Mouse (Mus musculus): ENCODE data around the gene Gja10. TPM values are rescaled to one million over a fixed set of nuclear protein-coding genes. Genes with fewer than 3 reads are reported as not detected.
A peak's percentile ranks its signal among the peaks of the same experiment; 100 is the strongest.

Gene Gja10
- polyA plus RNA-seq (2015; fragmentation: Nextera tagmentation; extraction: Ambion mirVana), result not detected in 2 replicates

DNA sequence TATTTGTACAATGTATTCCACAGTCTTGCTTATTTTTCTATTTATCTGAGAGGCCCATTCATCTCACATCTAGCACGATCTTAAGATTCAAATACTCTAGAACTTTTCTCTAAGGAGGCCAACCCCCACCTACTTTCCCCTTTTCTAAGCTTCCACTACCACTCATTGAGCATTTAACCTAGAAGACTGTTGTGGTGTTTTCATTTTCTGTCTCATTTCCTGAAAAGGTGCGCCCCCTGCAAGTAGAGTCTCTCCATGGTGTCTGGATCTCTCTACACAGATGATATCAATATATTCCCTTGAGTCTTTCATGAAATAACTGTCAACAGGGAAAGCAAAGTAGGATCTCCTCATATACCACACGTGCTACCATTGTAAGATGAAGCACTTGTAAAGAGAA, at the start of gene Gja10:
Gja10 (minus strand) TSS at position 101 of the 400 bp plus-strand sequence.
- ATAC-seq (ENCODE audit: low FRiP score, low TSS enrichment) (no peak), DNase-seq (ENCODE audit: low spot score) (no peak)
- WGBS, result 59% methylated on average over 3 of the region's 3 CpGs
- H3K27me3 ChIP-seq (ENCODE audit: control insufficient read depth, insufficient read depth, low read length), result no peaks in the 10 kb centered on the region
- no peaks in the 10 kb centered on the region for H3K4me1 ChIP-seq (replicated peaks; ENCODE audit: control insufficient read depth, insufficient read depth)
- H3K36me3 ChIP-seq (ENCODE audit: control insufficient read depth, insufficient read depth, low read length), result no peaks in the 10 kb centered on the region
- no peak within 1 kb of the TSS for H3K4me3 ChIP-seq (ENCODE audit: low read depth, low read length)
- no peak within 1 kb of the TSS for H3K27ac ChIP-seq (replicated peaks)
- no peak within 1 kb of the TSS for H3K9ac ChIP-seq (ENCODE audit: low read length)
- no peaks in the 10 kb centered on the region for H3K9me3 ChIP-seq (ENCODE audit: control insufficient read depth, low read length)
- H3K4me2 ChIP-seq (replicated peaks; ENCODE audit: low read depth), result no peak within 1 kb of the TSS
- TF ChIP-seq EP300 (optimal IDR thresholded peaks at IDR 0.05) (no peak), CTCF (IDR thresholded peaks at IDR 0.05; ENCODE audit: low read depth) (no peak)

DNA sequence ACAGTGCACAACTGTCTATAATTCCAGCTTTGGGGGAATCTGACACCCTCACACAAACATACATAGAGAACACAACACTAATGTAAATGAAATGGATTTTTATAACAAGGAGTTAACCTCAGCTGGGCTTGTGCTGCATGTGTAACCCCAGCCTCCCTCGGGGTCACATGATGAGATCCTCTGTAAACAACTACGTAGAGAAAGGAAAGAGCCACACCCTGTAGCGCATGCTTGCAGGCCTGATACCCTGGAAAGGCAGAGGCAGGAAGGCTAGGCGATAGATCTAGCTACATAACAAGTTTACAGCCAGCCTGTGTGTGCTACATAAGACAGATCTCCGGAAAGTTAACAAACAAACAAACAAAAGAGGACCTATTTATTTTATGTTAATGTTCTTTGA, 49.1 kb upstream of the Gja10 start:
- Histone ChIP-seq H3K36me3 (ENCODE audit: control insufficient read depth, insufficient read depth, low read length) (peaks cover 6% of the 10 kb centered on the region), H3K27ac (replicated peaks) (no peak overlapping the region), H3K9me3 (ENCODE audit: control insufficient read depth, low read length) (no peaks in the 10 kb centered on the region), H3K9ac (ENCODE audit: low read length) (no peak overlapping the region), H3K4me2 (replicated peaks; ENCODE audit: low read depth) (no peak overlapping the region), H3K4me1 (replicated peaks; ENCODE audit: control insufficient read depth, insufficient read depth) (no peaks in the 10 kb centered on the region), H3K4me3 (ENCODE audit: low read depth, low read length) (no peak overlapping the region), H3K27me3 (ENCODE audit: control insufficient read depth, insufficient read depth, low read length) (no peaks in the 10 kb centered on the region)
- no peak for TF ChIP-seq EP300 (optimal IDR thresholded peaks at IDR 0.05)
- TF ChIP-seq CTCF (IDR thresholded peaks at IDR 0.05; ENCODE audit: low read depth), result no peak
- DNase-seq (ENCODE audit: low spot score), result no peak
- 54% methylated on average over 5 of the region's 5 CpGs for WGBS
- ATAC-seq (ENCODE audit: low FRiP score, low TSS enrichment), result no peak

DNA sequence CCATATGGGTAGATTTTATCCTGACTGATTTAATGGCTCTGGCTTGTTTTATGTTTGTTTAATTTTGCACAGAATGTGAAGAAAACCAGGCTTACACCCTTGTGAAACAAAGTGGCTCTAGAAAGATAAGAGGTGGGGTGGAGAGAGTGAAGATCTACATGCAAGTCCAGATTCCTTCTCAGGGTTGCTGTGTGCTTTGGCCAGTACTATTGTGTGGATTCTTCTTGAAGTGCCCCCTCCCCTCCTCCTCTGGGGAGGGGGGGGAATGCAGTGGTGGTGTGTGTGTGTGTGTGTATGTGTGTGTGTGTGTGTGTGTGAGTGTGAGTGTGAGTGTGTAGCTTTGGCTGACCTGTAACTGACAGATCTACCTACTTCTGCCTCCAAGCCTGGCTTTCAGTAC, 19.1 kb upstream of the Gja10 start:
- Histone ChIP-seq H3K9ac (ENCODE audit: low read length) (no peak overlapping the region), H3K4me2 (replicated peaks; ENCODE audit: low read depth) (no peak overlapping the region), H3K4me1 (replicated peaks; ENCODE audit: control insufficient read depth, insufficient read depth) (no peaks in the 10 kb centered on the region), H3K9me3 (ENCODE audit: control insufficient read depth, low read length) (no peaks in the 10 kb centered on the region), H3K4me3 (ENCODE audit: low read depth, low read length) (no peak overlapping the region), H3K36me3 (ENCODE audit: control insufficient read depth, insufficient read depth, low read length) (no peaks in the 10 kb centered on the region), H3K27me3 (ENCODE audit: control insufficient read depth, insufficient read depth, low read length) (no peaks in the 10 kb centered on the region), H3K27ac (replicated peaks) (no peak overlapping the region)
- ATAC-seq (ENCODE audit: low FRiP score, low TSS enrichment) (no peak), DNase-seq (ENCODE audit: low spot score) (no peak)
- TF ChIP-seq CTCF (IDR thresholded peaks at IDR 0.05; ENCODE audit: low read depth) (no peak), EP300 (optimal IDR thresholded peaks at IDR 0.05) (no peak)

DNA sequence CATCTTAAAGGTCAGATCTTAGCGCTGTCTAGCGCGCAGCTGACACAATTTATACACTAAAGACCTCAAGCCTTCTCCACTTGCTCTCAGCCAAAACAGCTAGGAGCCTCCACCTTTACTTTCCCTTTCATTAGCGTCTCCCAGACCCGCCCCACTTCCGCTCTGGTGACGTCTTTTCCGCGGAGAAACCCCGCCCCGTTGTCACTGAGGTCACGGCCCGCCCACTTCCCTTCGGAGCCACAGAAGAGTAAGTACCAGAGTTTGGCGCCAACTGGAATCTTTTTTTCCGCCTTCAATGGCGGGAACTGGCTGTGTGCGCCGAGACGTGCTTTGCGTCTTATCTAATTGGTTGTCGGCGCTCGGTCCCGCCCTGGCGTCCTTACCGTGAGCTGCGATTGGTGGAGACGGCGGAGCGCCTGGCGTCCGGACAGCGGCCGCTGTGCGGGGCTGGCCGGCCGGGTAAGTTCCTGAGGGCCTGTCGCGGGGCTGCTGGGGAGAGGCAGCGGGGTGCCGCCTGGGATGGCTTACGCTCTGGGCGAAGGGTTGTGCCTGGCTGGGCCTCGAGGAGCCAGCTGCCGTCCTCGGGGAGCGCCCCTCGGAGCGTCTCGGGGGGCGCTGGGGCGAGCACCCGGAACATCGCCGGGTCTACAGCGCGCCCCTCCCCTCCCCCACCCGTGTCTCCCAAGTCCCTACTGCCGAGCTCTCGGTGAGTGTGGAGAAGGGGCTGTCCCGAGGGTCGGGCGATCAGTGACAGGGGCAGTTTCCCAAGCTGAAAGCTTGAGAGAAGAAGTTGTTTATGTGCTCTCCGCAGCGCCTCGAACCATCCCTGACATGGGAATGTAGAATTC, 12.7 kb upstream of the Gja10 start, which contains the start of gene Casp8ap2:
Casp8ap2 (plus strand) TSS at position 418 of the 848 bp plus-strand sequence.
- under 1% methylated on average over 53 of the region's 67 CpGs for WGBS
- ATAC-seq (ENCODE audit: low FRiP score, low TSS enrichment), result peak; percentile 100

GRCm38 (mm10) chr4:32601135-32601534, 1.4 kb downstream of the Gja10 start:
- no peak overlapping the region for H3K27ac ChIP-seq (replicated peaks)
- no peaks in the 10 kb centered on the region for H3K36me3 ChIP-seq (ENCODE audit: control insufficient read depth, insufficient read depth, low read length)
- H3K4me1 ChIP-seq (replicated peaks; ENCODE audit: control insufficient read depth, insufficient read depth), result no peaks in the 10 kb centered on the region
- ATAC-seq (ENCODE audit: low FRiP score, low TSS enrichment) (no peak), DNase-seq (ENCODE audit: low spot score) (peak; percentile 73)
- WGBS, result 20% methylated on average over 12 of the region's 12 CpGs
- no peaks in the 10 kb centered on the region for H3K9me3 ChIP-seq (ENCODE audit: control insufficient read depth, low read length)
- TF ChIP-seq EP300 (optimal IDR thresholded peaks at IDR 0.05) (no peak), CTCF (IDR thresholded peaks at IDR 0.05; ENCODE audit: low read depth) (no peak)
- no peak overlapping the region for H3K4me2 ChIP-seq (replicated peaks; ENCODE audit: low read depth)
- no peak overlapping the region for H3K4me3 ChIP-seq (ENCODE audit: low read depth, low read length)
- no peaks in the 10 kb centered on the region for H3K27me3 ChIP-seq (ENCODE audit: control insufficient read depth, insufficient read depth, low read length)
- no peak overlapping the region for H3K9ac ChIP-seq (ENCODE audit: low read length)

More for the DNA sequence above, 12.7 kb upstream of the Gja10 start, which contains the start of gene Casp8ap2:
- H3K27ac ChIP-seq (replicated peaks), result peak within 1 kb of the TSS; percentile 86
- no peaks in the 10 kb centered on the region for H3K9me3 ChIP-seq (ENCODE audit: control insufficient read depth, low read length)
- H3K27me3 ChIP-seq (ENCODE audit: control insufficient read depth, insufficient read depth, low read length), result no peaks in the 10 kb centered on the region
- no peaks in the 10 kb centered on the region for H3K36me3 ChIP-seq (ENCODE audit: control insufficient read depth, insufficient read depth, low read length)
- H3K4me2 ChIP-seq (replicated peaks; ENCODE audit: low read depth), result peak within 1 kb of the TSS; percentile 67
- H3K4me3 ChIP-seq (ENCODE audit: low read depth, low read length), result peak within 1 kb of the TSS; percentile 90
- no peaks in the 10 kb centered on the region for H3K4me1 ChIP-seq (replicated peaks; ENCODE audit: control insufficient read depth, insufficient read depth)
- H3K9ac ChIP-seq (ENCODE audit: low read length), result peak within 1 kb of the TSS; percentile 90
- TF ChIP-seq CTCF (IDR thresholded peaks at IDR 0.05; ENCODE audit: low read depth), result 0 out of 2 replicates have a peak, but pooled peaks have one; percentile 11
- no peak for TF ChIP-seq EP300 (optimal IDR thresholded peaks at IDR 0.05)
- DNase-seq (ENCODE audit: low spot score), result peak; percentile 99

DNA sequence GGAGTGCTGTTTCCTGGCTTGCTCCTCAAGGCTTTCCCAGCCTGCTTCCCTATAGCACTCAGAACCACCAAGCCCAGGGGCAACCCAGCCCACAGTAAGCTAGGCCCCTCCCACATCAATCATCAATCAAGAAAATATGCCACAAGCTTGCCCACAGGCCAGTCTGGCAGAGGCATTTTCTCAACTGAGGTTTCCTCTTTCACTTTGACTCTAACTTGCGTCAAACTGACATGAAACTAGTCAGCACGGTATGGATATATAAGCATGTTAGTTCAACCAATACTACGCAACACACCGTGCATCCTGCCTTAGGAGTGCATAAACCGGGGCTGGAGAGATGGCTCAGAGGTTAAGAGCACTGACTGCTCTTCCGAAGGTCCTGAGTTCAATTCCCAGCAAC, 14.3 kb downstream of the Gja10 start:
- no peak overlapping the region for H3K27ac ChIP-seq (replicated peaks)
- no peak overlapping the region for H3K4me3 ChIP-seq (ENCODE audit: low read depth, low read length)
- H3K36me3 ChIP-seq (ENCODE audit: control insufficient read depth, insufficient read depth, low read length), result no peaks in the 10 kb centered on the region
- H3K9me3 ChIP-seq (ENCODE audit: control insufficient read depth, low read length), result no peaks in the 10 kb centered on the region
- WGBS, result 87% methylated on average over 6 of the region's 6 CpGs
- no peak overlapping the region for H3K9ac ChIP-seq (ENCODE audit: low read length)
- no peak for ATAC-seq (ENCODE audit: low FRiP score, low TSS enrichment)
- no peaks in the 10 kb centered on the region; the same call in 1 of the 2 replicates for H3K27me3 ChIP-seq (ENCODE audit: control insufficient read depth, insufficient read depth, low read length)
- TF ChIP-seq EP300 (optimal IDR thresholded peaks at IDR 0.05) (no peak), CTCF (IDR thresholded peaks at IDR 0.05; ENCODE audit: low read depth) (no peak)
- H3K4me2 ChIP-seq (replicated peaks; ENCODE audit: low read depth), result no peak overlapping the region
- H3K4me1 ChIP-seq (replicated peaks; ENCODE audit: control insufficient read depth, insufficient read depth), result no peaks in the 10 kb centered on the region
- no peak for DNase-seq (ENCODE audit: low spot score)
